Mouse (Mus musculus): ENCODE measurements at regions not wholly inside any gene's neighbourhood (a gene's known extent, or its start where the extent isn't known, plus 50 kb on each side); places are given as distances from the start of the nearest gene placed in this dataset.

GRCm38 (mm10) chr1:35390858-35391586 lies 541.2 kb downstream of the Plekhb2 start:
- no peak for TF ChIP-seq EP300 (optimal IDR thresholded peaks at IDR 0.05)
- TF ChIP-seq CTCF (IDR thresholded peaks at IDR 0.05; ENCODE audit: low read depth): no peak

Measured in stomach, postnatal 0 days (tissue).